Mouse (Mus musculus) stomach, postnatal 0 days (tissue): ENCODE data around the gene Gm42674. TPM values are rescaled to one million over a fixed set of nuclear protein-coding genes. Genes with fewer than 3 reads are reported as not detected.
A peak's percentile ranks its signal among the peaks of the same experiment; 100 is the strongest.

Experiments used
- ATAC-seq: fragments of 200-750 bp; cut with Nextera tagmentation; 2 replicates; pipeline ENCODE4 v1.8.0; 2017; ENCODE audit not compliant: low FRiP score, low TSS enrichment
- DNase-seq: peaks from one replicate; pipeline ENCODE4 v3.0.0-alpha.2; 2016; ENCODE audit warnings: low spot score
- H3K27ac ChIP-seq: fragments of 300-500 bp; sonication (generic); replicated peaks from 2 replicates; pipeline ENCODE4 v1.5.1; 2014; ENCODE audit warnings: mild to moderate bottlenecking, control low read depth
- H3K27me3 ChIP-seq: fragments of 300-500 bp; sonication (generic); 2 replicates; pipeline ENCODE4 v1.6.1; 2014; ENCODE audit warnings: low read length; ENCODE audit not compliant: control insufficient read depth, insufficient read depth
- H3K36me3 ChIP-seq: fragments of 300-500 bp; sonication (generic); 2 replicates; pipeline ENCODE4 v1.6.1; 2014; ENCODE audit warnings: low read length, mixed read lengths; ENCODE audit not compliant: control insufficient read depth, insufficient read depth
- H3K4me1 ChIP-seq: fragments of 300-500 bp; sonication (generic); replicated peaks from 2 replicates; pipeline ENCODE4 v1.6.1; 2014; ENCODE audit warnings: antibody characterized with exemption; ENCODE audit not compliant: control insufficient read depth, insufficient read depth
- H3K4me2 ChIP-seq: fragments of 300-500 bp; sonication (generic); replicated peaks from 2 replicates; pipeline ENCODE4 v1.6.1; 2014; ENCODE audit warnings: low read depth, mild to moderate bottlenecking, control low read depth, moderate library complexity
- H3K4me3 ChIP-seq: fragments of 300-500 bp; sonication (generic); 2 replicates; pipeline ENCODE4 v1.5.1; 2014; ENCODE audit warnings: low read depth, low read length, control low read depth
- H3K9ac ChIP-seq: fragments of 300-500 bp; sonication (generic); 2 replicates; pipeline ENCODE4 v1.6.1; 2014; ENCODE audit warnings: mild to moderate bottlenecking, low read length, control low read depth, mixed read lengths
- H3K9me3 ChIP-seq: fragments of 300-500 bp; sonication (generic); 2 replicates; pipeline ENCODE4 v1.6.1; 2016; ENCODE audit warnings: low read length; ENCODE audit not compliant: control insufficient read depth
- CTCF ChIP-seq: IDR thresholded peaks from 2 replicates; pipeline ENCODE4 v1.5.1; 2016; ENCODE audit warnings: antibody characterized with exemption, low read depth, mild to moderate bottlenecking, moderate library complexity
- EP300 ChIP-seq: optimal IDR thresholded peaks from 2 replicates; pipeline ENCODE3; 2016; ENCODE audit warnings: antibody characterized with exemption
- whole genome bisulfite sequencing: fragments of 180-500 bp; shearing (Covaris S2); extraction: QIAGEN DNeasy Blood & Tissue Kit; methylation state at CpG from one replicate; pipeline ENCODE4 v1.1.7; 2014; 5-methylcytosine and 5-hydroxymethylcytosine counted together
- polyA plus RNA-seq: library from polyadenylated mRNA; unstranded; fragments of >200 nt; fragmentation: Nextera tagmentation; extraction: Ambion mirVana; gene quantifications from 2 replicates; pipeline ENCODE4 v1.2.1, GENCODE M21; 2015

Gm42674 gene
- polyA plus RNA-seq, 1 experiment from 2014 or later = not detected

- Histone ChIP-seq H3K4me2 (peak within 1 kb of the TSS; percentile 64), H3K27me3 (no peaks in the 10 kb centered on the region), H3K27ac (peak within 1 kb of the TSS; percentile 92), H3K4me1 (peaks cover 5% of the 10 kb centered on the region), H3K9ac (peak within 1 kb of the TSS; percentile 76), H3K4me3 (peak within 1 kb of the TSS; percentile 46), H3K9me3 (no peaks in the 10 kb centered on the region), H3K36me3 (no peaks in the 10 kb centered on the region)
- peak; percentile 81 for ATAC-seq
- no peak for TF ChIP-seq EP300
- TF ChIP-seq CTCF = peak; percentile 78
- WGBS = under 1% methylated on average over 23 of the region's 23 CpGs
- DNase-seq = peak; percentile 91
Observed at GRCm38 (mm10) chr3:90612728-90613291, 11.1 kb downstream of the Gm42674 start, which contains the start of gene S100a6. Gene S100a6 (plus strand): TSS chr3:90612882.

- H3K9me3 ChIP-seq = no peaks in the 10 kb centered on the region
- 52% methylated on average over 7 of the region's 7 CpGs for WGBS
- H3K27ac ChIP-seq = peak overlapping the region; percentile 92
- 0 out of 2 replicates have a peak, but pooled peaks have one; percentile 5 for ATAC-seq
- H3K9ac ChIP-seq = peak overlapping the region; percentile 76
- TF ChIP-seq EP300 = no peak
- peak overlapping the region; percentile 46 for H3K4me3 ChIP-seq
- DNase-seq = no peak
- H3K4me2 ChIP-seq = peak overlapping the region; percentile 64
- no peaks in the 10 kb centered on the region for H3K36me3 ChIP-seq
- H3K4me1 ChIP-seq = peaks cover 5% of the 10 kb centered on the region
- no peaks in the 10 kb centered on the region for H3K27me3 ChIP-seq
Observed at GRCm38 (mm10) chr3:90613461-90614147, 11.9 kb downstream of the Gm42674 start.

GRCm38 (mm10) chr3:90614148-90614530, 12.4 kb downstream of the Gm42674 start:
- H3K9me3 ChIP-seq = no peaks in the 10 kb centered on the region
- peaks cover 5% of the 10 kb centered on the region for H3K4me1 ChIP-seq
- TF ChIP-seq EP300 = no peak
- no peak for TF ChIP-seq CTCF
- H3K4me3 ChIP-seq = peak overlapping the region; percentile 46
- ATAC-seq (no peak), DNase-seq (no peak)
- H3K27ac ChIP-seq = peak overlapping the region; percentile 92
- H3K9ac ChIP-seq = peak overlapping the region; percentile 76
- H3K36me3 ChIP-seq = no peaks in the 10 kb centered on the region
- 70% methylated on average over 6 of the region's 6 CpGs for WGBS
- H3K27me3 ChIP-seq = no peaks in the 10 kb centered on the region
- H3K4me2 ChIP-seq = peak overlapping the region; percentile 64

GRCm38 (mm10) chr3:90614611-90615251, 13.0 kb downstream of the Gm42674 start:
- Histone ChIP-seq H3K9ac (peak overlapping the region; percentile 76), H3K9me3 (no peaks in the 10 kb centered on the region), H3K4me3 (peak overlapping the region; percentile 46), H3K27me3 (no peaks in the 10 kb centered on the region), H3K4me2 (peak overlapping the region; percentile 64), H3K36me3 (no peaks in the 10 kb centered on the region), H3K27ac (peak overlapping the region; percentile 92), H3K4me1 (peaks cover 5% of the 10 kb centered on the region)
- 38% methylated on average over 11 of the region's 11 CpGs for WGBS
- TF ChIP-seq EP300 (no peak), CTCF (no peak)
- DNase-seq = peak; percentile 81
- peak; percentile 82 for ATAC-seq

GRCm38 (mm10) chr3:90615415-90615814, 13.7 kb downstream of the Gm42674 start:
- H3K4me2 ChIP-seq = peak overlapping the region; percentile 64
- H3K27ac ChIP-seq = peak overlapping the region; percentile 92
- peaks cover 5% of the 10 kb centered on the region for H3K4me1 ChIP-seq
- peak; percentile 89 for DNase-seq
- no peaks in the 10 kb centered on the region for H3K9me3 ChIP-seq
- WGBS = 4% methylated on average over 7 of the region's 7 CpGs
- no peaks in the 10 kb centered on the region for H3K27me3 ChIP-seq
- H3K4me3 ChIP-seq = peak overlapping the region; percentile 46; the same call in 1 of the 2 replicates
- TF ChIP-seq EP300 (no peak), CTCF (peak; percentile 94)
- peak; percentile 72 for ATAC-seq
- no peaks in the 10 kb centered on the region for H3K36me3 ChIP-seq
- no peak overlapping the region for H3K9ac ChIP-seq

GRCm38 (mm10) chr3:90615911-90616310, 14.2 kb downstream of the Gm42674 start:
- Histone ChIP-seq H3K36me3 (no peaks in the 10 kb centered on the region), H3K4me3 (no peak overlapping the region), H3K27me3 (no peaks in the 10 kb centered on the region), H3K27ac (0 out of 2 replicates have a peak overlapping the region, but pooled peaks have one; percentile 24), H3K4me2 (peak overlapping the region; percentile 64), H3K4me1 (peaks cover 5% of the 10 kb centered on the region), H3K9me3 (no peaks in the 10 kb centered on the region), H3K9ac (no peak overlapping the region)
- TF ChIP-seq EP300 (no peak), CTCF (no peak)
- DNase-seq = no peak
- no peak for ATAC-seq
- WGBS = 41% methylated on average over 1 of the region's 1 CpGs
